Mouse (Mus musculus) 3134 (cell line): Measurements from ENCODE around the gene Ivl.
A peak's percentile ranks its signal among the peaks of the same experiment; 100 is the strongest.

Experiments
- DNase-seq: peaks from one replicate; pipeline ENCODE4 v3.0.0-alpha.2; 2011; ENCODE audit warnings: low spot score; ENCODE audit not compliant: insufficient read length; ENCODE audit errors: extremely low read depth

Gene Ivl

GRCm38 (mm10) chr3:92573449-92574041 is at the start of gene Ivl:
Gene Ivl, minus strand, starts transcription at chr3:92573735.
- no peak for DNase-seq

GRCm38 (mm10) chr3:92621560-92621959 is 48.0 kb upstream of the Ivl start, which contains the start of gene Lce6a:
Gene Lce6a, minus strand, starts transcription at chr3:92621660.
- DNase-seq = no peak

- DNase-seq = peak; percentile 18
Observed at GRCm38 (mm10) chr3:92609804-92610203, 36.3 kb upstream of the Ivl start.

GRCm38 (mm10) chr3:92607392-92607791 is 33.9 kb upstream of the Ivl start, which contains the start of gene 2210017I01Rik:
Gene 2210017I01Rik, minus strand, starts transcription at chr3:92607492.
- no peak for DNase-seq

GRCm38 (mm10) chr3:92602169-92602568 is 28.6 kb upstream of the Ivl start:
- DNase-seq = no peak

- no peak for DNase-seq
Observed at GRCm38 (mm10) chr3:92600456-92600855, 26.9 kb upstream of the Ivl start.

GRCm38 (mm10) chr3:92599973-92600372 is 26.4 kb upstream of the Ivl start:
- DNase-seq = no peak

- DNase-seq = no peak
Observed at GRCm38 (mm10) chr3:92598429-92598828, 24.9 kb upstream of the Ivl start.

GRCm38 (mm10) chr3:92588858-92589257 is 15.3 kb upstream of the Ivl start, which contains the start of gene Smcp:
Gene Smcp, minus strand, starts transcription at chr3:92588997.
- DNase-seq = no peak

- DNase-seq = no peak
Observed at GRCm38 (mm10) chr3:92587190-92587589, 13.7 kb upstream of the Ivl start.

GRCm38 (mm10) chr3:92585055-92585454 is 11.5 kb upstream of the Ivl start:
- DNase-seq = no peak

- no peak for DNase-seq
Observed at GRCm38 (mm10) chr3:92583164-92583826, 9.8 kb upstream of the Ivl start.

- no peak for DNase-seq
Observed at GRCm38 (mm10) chr3:92579508-92579907, 6.0 kb upstream of the Ivl start.

GRCm38 (mm10) chr3:92578652-92579413 is 5.3 kb upstream of the Ivl start:
- no peak for DNase-seq

GRCm38 (mm10) chr3:92572514-92573155 is 900 bp downstream of the Ivl start:
- no peak for DNase-seq

- no peak for DNase-seq
Observed at GRCm38 (mm10) chr3:92568752-92569151, 4.8 kb downstream of the Ivl start.

GRCm38 (mm10) chr3:92565418-92565817 is 8.1 kb downstream of the Ivl start:
- no peak for DNase-seq

GRCm38 (mm10) chr3:92534411-92534810 is 39.1 kb downstream of the Ivl start, which contains the start of gene 2310046K23Rik:
Gene 2310046K23Rik, minus strand, starts transcription at chr3:92534511.
- DNase-seq = no peak
